Mouse (Mus musculus): ENCODE data around the gene Tmem263.

GRCm38 (mm10) chr10:85157451-85157850, 55.0 kb downstream of the Tmem263 start:
- TF ChIP-seq MAX (IDR thresholded peaks at IDR 0.05): no peak
- TF ChIP-seq CEBPB (IDR thresholded peaks at IDR 0.05; ENCODE audit: low read depth): no peak
- no peak for TF ChIP-seq CTCF (IDR thresholded peaks at IDR 0.05; ENCODE audit: control insufficient read depth, insufficient read depth, insufficient read length)

All from C2C12 (cell line).